Mouse (Mus musculus): ENCODE data around the gene 3110040M04Rik. TPM values are rescaled to one million over a fixed set of nuclear protein-coding genes. Genes with fewer than 3 reads are reported as not detected.
"Not testable (repeated sequence)": the region's sequence is repeated elsewhere in the genome, so short reads cannot be mapped to it uniquely, and the experiment has no call there.

The 3110040M04Rik gene
- polyA plus RNA-seq, 1 experiment from 2014 or later = 0.24 TPM

GRCm38 (mm10) chr1:151177030-151177936, 26.6 kb upstream of the 3110040M04Rik start:
- Histone ChIP-seq H3K27ac (peak overlapping the region; percentile 63), H3K4me3 (replicated peaks) (no peak overlapping the region), H3K4me1 (replicated peaks) (0 out of 2 replicates have a peak, but pooled peaks cover 3% of the 10 kb centered on the region), H3K27me3 (replicated peaks) (no peaks in the 10 kb centered on the region), H3K4me2 (replicated peaks) (peak overlapping the region; percentile 51), H3K9ac (no peak overlapping the region), H3K36me3 (no peaks in the 10 kb centered on the region), H3K9me3 (no peaks in the 10 kb centered on the region)
- peak; percentile 94 for ATAC-seq
- 13% methylated on average over 10 of the region's 10 CpGs for WGBS

GRCm38 (mm10) chr1:151177937-151178271, 26.0 kb upstream of the 3110040M04Rik start:
- Histone ChIP-seq H3K4me1 (replicated peaks) (0 out of 2 replicates have a peak, but pooled peaks cover 3% of the 10 kb centered on the region), H3K4me3 (replicated peaks) (no peak overlapping the region), H3K36me3 (no peaks in the 10 kb centered on the region), H3K9me3 (no peaks in the 10 kb centered on the region), H3K9ac (no peak overlapping the region), H3K27me3 (replicated peaks) (no peaks in the 10 kb centered on the region), H3K27ac (peak overlapping the region; percentile 63; the same call in 1 of the 2 replicates), H3K4me2 (replicated peaks) (peak overlapping the region; percentile 51)
- WGBS = 11% methylated on average over 4 of the region's 4 CpGs
- ATAC-seq = no peak

GRCm38 (mm10) chr1:151178505-151179083, 25.3 kb upstream of the 3110040M04Rik start:
- Histone ChIP-seq H3K9ac (no peak overlapping the region), H3K4me2 (replicated peaks) (no peak overlapping the region), H3K4me3 (replicated peaks) (no peak overlapping the region), H3K9me3 (no peaks in the 10 kb centered on the region), H3K4me1 (replicated peaks) (0 out of 2 replicates have a peak, but pooled peaks cover 3% of the 10 kb centered on the region), H3K36me3 (no peaks in the 10 kb centered on the region), H3K27ac (no peak overlapping the region), H3K27me3 (replicated peaks) (no peaks in the 10 kb centered on the region)
- no peak for ATAC-seq
- 38% methylated on average over 2 of the region's 2 CpGs for WGBS

GRCm38 (mm10) chr1:151180167-151180566, 23.8 kb upstream of the 3110040M04Rik start:
- no peak for ATAC-seq

GRCm38 (mm10) chr1:151182266-151182665, 21.7 kb upstream of the 3110040M04Rik start, which contains the start of gene Gm47985:
TSS of gene Gm47985 (plus strand) at chr1:151182537.
- not testable (repeated sequence) for ATAC-seq; H3K4me2 ChIP-seq (replicated peaks); H3K36me3 ChIP-seq; H3K4me3 ChIP-seq (replicated peaks); H3K4me1 ChIP-seq (replicated peaks); H3K27ac ChIP-seq; H3K9ac ChIP-seq; H3K27me3 ChIP-seq (replicated peaks); H3K9me3 ChIP-seq
- no CpG with 5 or more reads among the region's 7 CpGs for WGBS

More at GRCm38 (mm10) chr1:151180167-151180566, 23.8 kb upstream of the 3110040M04Rik start:
- WGBS = 83% methylated on average over 2 of the region's 2 CpGs
- Histone ChIP-seq H3K36me3 (no peaks in the 10 kb centered on the region), H3K27me3 (replicated peaks) (no peaks in the 10 kb centered on the region), H3K4me1 (replicated peaks) (0 out of 2 replicates have a peak, but pooled peaks cover 3% of the 10 kb centered on the region), H3K4me2 (replicated peaks) (no peak overlapping the region), H3K9me3 (no peaks in the 10 kb centered on the region), H3K4me3 (replicated peaks) (no peak overlapping the region), H3K27ac (no peak overlapping the region), H3K9ac (no peak overlapping the region)

GRCm38 (mm10) chr1:151186186-151186585, 17.7 kb upstream of the 3110040M04Rik start:
- not testable (repeated sequence) for ATAC-seq; H3K4me1 ChIP-seq (replicated peaks); H3K4me2 ChIP-seq (replicated peaks); H3K9me3 ChIP-seq; H3K27ac ChIP-seq; H3K9ac ChIP-seq; H3K36me3 ChIP-seq; H3K4me3 ChIP-seq (replicated peaks); H3K27me3 ChIP-seq (replicated peaks)
- WGBS = 80% methylated on average over 3 of the region's 3 CpGs

- not testable (repeated sequence) for H3K4me3 ChIP-seq (replicated peaks); ATAC-seq; H3K9me3 ChIP-seq; H3K27ac ChIP-seq; H3K36me3 ChIP-seq; H3K9ac ChIP-seq; H3K4me1 ChIP-seq (replicated peaks); H3K27me3 ChIP-seq (replicated peaks); H3K4me2 ChIP-seq (replicated peaks)
- 76% methylated on average over 4 of the region's 4 CpGs for WGBS
Measured at GRCm38 (mm10) chr1:151186879-151187424, 17.0 kb upstream of the 3110040M04Rik start.

- ATAC-seq = no peak
- Histone ChIP-seq H3K4me3 (replicated peaks) (no peak overlapping the region), H3K4me1 (replicated peaks) (no peaks in the 10 kb centered on the region), H3K27me3 (replicated peaks) (no peaks in the 10 kb centered on the region), H3K4me2 (replicated peaks) (no peak overlapping the region), H3K36me3 (no peaks in the 10 kb centered on the region), H3K27ac (no peak overlapping the region), H3K9me3 (no peaks in the 10 kb centered on the region), H3K9ac (no peak overlapping the region)
- 86% methylated on average over 4 of the region's 4 CpGs for WGBS
Measured at GRCm38 (mm10) chr1:151188469-151188868, 15.5 kb upstream of the 3110040M04Rik start.

GRCm38 (mm10) chr1:151192075-151192474, 11.8 kb upstream of the 3110040M04Rik start, which contains the start of gene Gm8947:
TSS of gene Gm8947 (plus strand) at chr1:151192376.
- ATAC-seq; H3K36me3 ChIP-seq; H3K9ac ChIP-seq; H3K4me1 ChIP-seq (replicated peaks); H3K27me3 ChIP-seq (replicated peaks); H3K4me3 ChIP-seq (replicated peaks); H3K27ac ChIP-seq; H3K9me3 ChIP-seq; H3K4me2 ChIP-seq (replicated peaks): not testable (repeated sequence)
- WGBS = 92% methylated on average over 3 of the region's 7 CpGs

GRCm38 (mm10) chr1:151192739-151193138, 11.2 kb upstream of the 3110040M04Rik start:
- not testable (repeated sequence) for H3K27ac ChIP-seq; H3K4me1 ChIP-seq (replicated peaks); H3K4me2 ChIP-seq (replicated peaks); ATAC-seq; H3K27me3 ChIP-seq (replicated peaks); H3K9ac ChIP-seq; H3K4me3 ChIP-seq (replicated peaks); H3K9me3 ChIP-seq; H3K36me3 ChIP-seq
- WGBS = 93% methylated on average over 15 of the region's 15 CpGs

- H3K9me3 ChIP-seq; H3K36me3 ChIP-seq; H3K9ac ChIP-seq; ATAC-seq; H3K4me3 ChIP-seq (replicated peaks); H3K4me2 ChIP-seq (replicated peaks); H3K27ac ChIP-seq; H3K4me1 ChIP-seq (replicated peaks); H3K27me3 ChIP-seq (replicated peaks): not testable (repeated sequence)
- WGBS = 79% methylated on average over 4 of the region's 4 CpGs
Measured at GRCm38 (mm10) chr1:151195986-151196385, 7.9 kb upstream of the 3110040M04Rik start.

GRCm38 (mm10) chr1:151196690-151197089, 7.2 kb upstream of the 3110040M04Rik start:
- not testable (repeated sequence) for H3K4me2 ChIP-seq (replicated peaks); H3K4me1 ChIP-seq (replicated peaks); H3K9ac ChIP-seq; H3K9me3 ChIP-seq; H3K27ac ChIP-seq; H3K36me3 ChIP-seq; H3K4me3 ChIP-seq (replicated peaks); ATAC-seq; H3K27me3 ChIP-seq (replicated peaks)
- 78% methylated on average over 3 of the region's 3 CpGs for WGBS

Data from intestine, embryonic 15.5 days (tissue).